Mouse (Mus musculus) myocyte (in vitro differentiated cells): ENCODE measurements around the gene Nudt14.

Experiments used
- E2F4 ChIP-seq: IDR thresholded peaks from one replicate; pipeline ENCODE4 v1.6.1; 2011; ENCODE audit warnings: mild to moderate bottlenecking, control low read depth, moderate library complexity; ENCODE audit not compliant: insufficient read depth
- MYOD1 ChIP-seq, 3 experiments: IDR thresholded peaks; one replicate each; pipeline ENCODE4 v1.6.1; 2011; ENCODE audit warnings: control low read depth in 2 of 3, low read depth in 2 of 3, mild to moderate bottlenecking in 2 of 3, moderate library complexity in 1 of 3; ENCODE audit not compliant: insufficient read length in 2 of 3, control insufficient read depth in 1 of 3
- POLR2A ChIP-seq: IDR thresholded peaks from one replicate; pipeline ENCODE4 v1.6.1; 2011; ENCODE audit warnings: low read depth, mild to moderate bottlenecking, control low read depth, moderate library complexity; ENCODE audit not compliant: insufficient read length
- POLR2AphosphoS2 ChIP-seq: IDR thresholded peaks from one replicate; pipeline ENCODE4 v1.6.1; 2011; ENCODE audit warnings: low read depth, control low read depth; ENCODE audit not compliant: insufficient read length
- REST ChIP-seq: IDR thresholded peaks from one replicate; pipeline ENCODE4 v1.6.1; 2011; ENCODE audit warnings: mild to moderate bottlenecking, control low read depth, moderate library complexity; ENCODE audit not compliant: insufficient read depth, insufficient read length
- TCF12 ChIP-seq: IDR thresholded peaks from one replicate; pipeline ENCODE4 v1.6.1; 2011; ENCODE audit warnings: mild to moderate bottlenecking, control low read depth; ENCODE audit not compliant: poor library complexity, insufficient read depth, severe bottlenecking
- TCF3 ChIP-seq: IDR thresholded peaks from one replicate; pipeline ENCODE4 v1.6.1; 2011; ENCODE audit warnings: low read depth, control low read depth; ENCODE audit not compliant: insufficient read length
- USF1 ChIP-seq: IDR thresholded peaks from one replicate; pipeline ENCODE4 v1.6.1; 2011; ENCODE audit warnings: low read depth, mild to moderate bottlenecking, control low read depth, moderate library complexity

DNA sequence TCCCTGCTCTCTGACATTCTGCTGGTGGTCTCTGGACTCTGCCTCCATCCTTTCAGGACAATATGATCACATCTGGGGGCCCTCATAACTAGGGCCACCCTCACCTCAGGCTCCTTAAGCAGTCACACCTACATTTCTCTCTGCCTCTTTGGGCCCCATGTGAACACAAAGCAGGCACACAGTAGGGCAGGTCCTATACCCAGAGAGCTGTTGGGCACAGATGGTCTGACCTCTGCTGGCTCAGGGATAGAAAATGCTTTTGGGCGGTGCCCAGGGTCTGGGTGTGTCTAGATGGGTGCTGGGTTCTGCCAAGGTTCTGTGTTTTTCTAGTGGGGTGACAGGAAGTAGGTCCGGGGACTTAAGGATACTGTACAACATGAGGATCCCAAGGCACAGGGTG is 1.7 kb upstream of the Nudt14 start:
- TF ChIP-seq POLR2A (no peak), E2F4 (no peak), MYOD1 (IDR thresholded peaks at IDR 0.05; ENCODE audit: control insufficient read depth in 1 of 3, insufficient read length in 2 of 3, low read depth in 2 of 3) (no peak), POLR2AphosphoS2 (no peak), REST (no peak), TCF3 (no peak), TCF12 (no peak), USF1 (no peak)
